Mouse (Mus musculus) frontal cortex, postnatal 14 days (tissue): ENCODE results near the gene Cacna2d1.

Source experiments
- DNase-seq, 2 experiments: peaks; one replicate each; pipeline ENCODE4 v3.0.0; 2022; ENCODE audit warnings: low spot score in 2 of 2

Cacna2d1 gene

DNA sequence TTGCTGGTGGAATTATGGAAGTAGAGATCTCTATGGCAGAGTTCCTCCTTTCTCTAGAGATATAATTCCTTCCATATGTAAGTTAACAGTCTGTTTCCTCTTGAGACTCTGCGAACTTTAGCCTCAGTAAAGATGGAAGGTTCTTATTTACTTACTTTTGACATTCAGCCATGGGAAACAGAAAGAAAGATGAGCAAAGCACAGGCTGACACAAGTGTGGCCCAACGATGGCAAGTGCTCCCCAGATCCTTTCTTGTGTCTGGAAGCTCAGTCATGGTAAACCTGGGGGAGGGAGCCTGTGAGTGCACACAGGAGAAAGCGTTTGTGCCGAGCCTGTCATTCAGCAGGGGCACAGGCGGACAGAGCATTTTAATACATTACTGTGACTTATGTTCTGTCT is 48.9 kb downstream of the Cacna2d1 start:
- no peak for DNase-seq

DNA sequence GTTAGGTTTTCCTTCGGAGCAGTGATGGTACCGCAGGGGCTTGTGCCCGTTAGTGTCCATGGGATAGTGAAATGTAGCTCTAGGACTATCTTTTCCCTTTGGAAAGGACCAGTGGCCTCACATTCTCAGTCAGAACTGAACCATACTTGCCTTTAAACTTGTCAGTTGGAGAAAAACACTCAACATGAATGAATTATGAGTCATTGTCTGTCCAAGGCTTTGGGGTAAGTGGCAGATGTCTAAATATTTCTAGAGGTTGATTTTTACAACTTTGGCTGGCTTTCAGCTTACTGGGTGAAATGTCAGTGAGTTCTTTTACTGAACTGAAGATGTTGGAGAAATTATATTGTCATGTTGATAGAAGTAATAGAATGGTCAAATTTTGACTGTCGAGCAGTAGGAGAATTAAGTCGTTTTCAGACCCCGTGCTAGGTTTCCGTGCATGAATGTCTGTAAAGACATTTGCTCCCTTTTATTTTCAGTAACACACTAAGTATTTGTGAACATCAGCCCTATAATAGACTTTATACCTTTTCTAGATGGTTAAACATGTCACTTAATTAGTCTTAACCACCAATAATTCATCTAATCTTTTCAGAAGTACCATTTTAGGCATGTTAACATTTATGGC is 50.9 kb downstream of the Cacna2d1 start:
- no peak for DNase-seq

DNA sequence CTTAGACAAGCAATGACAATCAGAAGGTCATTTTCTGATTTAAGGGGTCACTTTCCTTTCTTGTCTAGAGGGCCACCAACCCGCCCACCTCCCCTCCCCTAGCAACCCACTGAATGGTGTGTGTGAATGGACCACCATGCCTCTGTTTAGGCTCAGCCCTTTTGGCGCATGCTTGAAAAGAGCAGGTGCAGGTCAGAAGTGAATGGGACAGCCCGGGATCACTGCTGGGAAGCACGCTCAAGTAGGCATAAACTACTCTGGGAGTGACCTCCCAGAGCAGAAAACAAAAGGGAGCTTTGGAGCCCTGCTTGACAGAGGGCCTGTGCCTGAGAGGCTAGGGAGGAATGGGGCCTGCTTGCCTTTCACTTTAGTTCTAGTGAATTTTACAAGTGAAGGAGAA is 51.4 kb downstream of the Cacna2d1 start:
- no peak for DNase-seq

DNA sequence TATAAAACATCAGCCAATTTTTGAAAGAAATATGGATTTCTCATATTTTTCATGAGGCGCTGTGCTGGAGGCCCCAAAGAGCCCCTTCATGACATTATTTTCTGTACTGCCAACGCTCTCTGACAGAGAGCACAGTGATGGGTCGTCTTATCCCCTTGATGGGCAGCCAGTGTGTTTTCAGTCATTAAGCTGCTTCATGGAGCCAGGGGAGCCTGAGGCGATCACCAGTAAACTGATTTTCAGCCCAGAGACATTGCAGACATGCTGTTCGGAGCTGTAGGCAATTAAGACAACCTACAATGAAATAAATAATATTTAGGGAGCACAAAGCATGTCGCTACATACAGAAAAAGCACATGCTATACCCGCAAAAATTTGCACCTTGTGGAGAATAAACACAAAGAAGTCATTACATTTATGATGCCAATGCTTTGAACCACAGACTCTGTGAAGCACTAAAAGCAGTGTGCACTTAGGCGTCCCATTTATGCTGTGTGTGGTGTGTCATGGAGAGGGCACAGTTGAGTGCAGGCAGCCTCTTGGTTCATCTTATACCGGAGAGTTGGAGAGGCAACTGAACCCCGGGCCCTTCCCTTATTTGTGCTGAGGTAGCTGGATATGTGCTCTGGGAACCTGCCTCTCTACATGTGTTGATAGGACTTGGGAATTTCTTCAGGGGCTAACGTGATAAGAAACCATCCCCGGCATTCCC is 57.1 kb downstream of the Cacna2d1 start:
- no peak for DNase-seq

DNA sequence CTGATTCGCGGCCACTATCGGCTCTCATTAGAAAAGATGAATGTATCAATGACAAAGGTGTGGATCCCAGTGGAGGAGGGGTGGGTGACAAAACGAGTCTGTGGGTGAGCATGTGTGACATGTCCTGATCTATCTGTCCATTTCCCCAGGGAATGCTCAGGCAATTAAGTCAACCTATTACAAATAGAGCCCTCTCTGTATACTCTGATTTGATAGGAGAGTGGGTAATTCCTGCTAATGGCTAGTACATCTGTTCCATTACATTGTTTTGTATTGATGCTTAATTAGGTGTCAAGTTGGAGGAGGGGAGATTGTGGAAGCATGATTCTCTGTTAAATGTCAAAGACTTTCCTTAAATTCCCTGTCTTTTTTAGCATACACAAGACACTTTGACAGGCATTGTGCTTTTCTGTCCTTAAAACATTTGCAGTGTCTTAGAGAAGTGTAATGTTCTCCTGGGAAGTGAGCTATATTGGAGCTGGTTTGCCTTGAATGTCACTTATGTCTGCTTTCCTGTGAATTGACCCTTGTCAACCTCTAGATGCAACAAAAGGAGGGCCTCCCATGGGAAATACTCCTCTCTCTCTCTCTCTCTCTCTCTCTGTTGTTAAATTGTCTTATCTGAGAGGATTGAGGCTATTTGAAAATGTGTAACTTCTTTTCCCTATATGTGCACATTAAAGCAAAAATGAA is 58.9 kb downstream of the Cacna2d1 start:
- DNase-seq = no peak

DNA sequence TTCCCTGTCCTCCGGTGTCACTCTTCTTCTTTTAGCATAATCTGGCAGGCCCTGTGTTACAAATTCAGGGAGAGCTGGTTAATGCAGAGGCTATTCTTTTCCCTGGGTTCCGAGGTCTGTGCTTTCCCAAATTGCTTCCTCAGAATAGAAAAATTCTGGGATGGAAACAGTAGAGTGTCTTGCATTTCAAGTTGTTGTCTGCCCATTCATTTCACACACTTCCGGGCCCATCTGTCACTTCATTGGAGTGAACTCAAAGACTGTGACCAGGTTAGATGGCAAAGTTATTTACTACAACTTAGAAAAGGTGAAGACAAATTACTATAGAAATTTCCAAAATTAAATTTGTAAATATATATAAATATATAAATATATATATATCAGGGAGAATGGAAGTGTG is 62.7 kb downstream of the Cacna2d1 start:
- no peak for DNase-seq

DNA sequence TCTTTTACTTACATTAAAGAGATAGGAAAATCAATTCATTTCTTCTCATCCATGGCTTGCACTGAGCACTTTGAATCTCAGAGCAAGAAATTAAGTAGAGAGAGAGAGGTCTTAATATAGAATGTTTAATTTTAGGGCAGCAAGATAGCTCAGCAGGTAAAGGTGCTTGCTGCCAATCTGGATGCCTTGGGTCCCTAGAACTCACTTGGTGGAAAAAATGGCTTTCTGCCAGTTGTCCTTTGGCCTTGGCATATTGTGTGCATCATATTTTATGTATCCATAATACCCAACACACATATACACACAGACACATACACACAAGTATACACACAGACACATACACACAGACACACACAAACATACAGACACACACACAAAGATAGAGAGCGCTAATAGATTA is 63.3 kb downstream of the Cacna2d1 start:
- no peak for DNase-seq

DNA sequence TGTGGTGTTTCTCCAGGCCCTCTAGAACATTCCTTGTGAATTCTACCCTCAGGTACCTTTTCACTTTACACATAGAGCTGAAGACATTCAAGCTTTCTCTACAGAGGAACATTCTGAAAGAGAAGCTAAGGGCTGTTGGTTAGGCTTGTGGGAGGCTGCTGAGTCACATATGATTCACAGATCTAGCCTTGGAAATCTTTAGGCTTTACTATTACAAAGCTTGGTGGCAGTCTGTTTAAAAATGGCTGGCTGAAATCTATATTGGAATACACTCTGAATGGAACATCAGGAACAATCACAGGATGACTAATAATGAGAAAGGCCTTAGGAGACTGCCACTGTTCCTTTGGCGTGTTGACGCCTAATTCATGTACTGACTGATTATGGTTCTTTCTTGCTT is 66.4 kb downstream of the Cacna2d1 start:
- DNase-seq = no peak

DNA sequence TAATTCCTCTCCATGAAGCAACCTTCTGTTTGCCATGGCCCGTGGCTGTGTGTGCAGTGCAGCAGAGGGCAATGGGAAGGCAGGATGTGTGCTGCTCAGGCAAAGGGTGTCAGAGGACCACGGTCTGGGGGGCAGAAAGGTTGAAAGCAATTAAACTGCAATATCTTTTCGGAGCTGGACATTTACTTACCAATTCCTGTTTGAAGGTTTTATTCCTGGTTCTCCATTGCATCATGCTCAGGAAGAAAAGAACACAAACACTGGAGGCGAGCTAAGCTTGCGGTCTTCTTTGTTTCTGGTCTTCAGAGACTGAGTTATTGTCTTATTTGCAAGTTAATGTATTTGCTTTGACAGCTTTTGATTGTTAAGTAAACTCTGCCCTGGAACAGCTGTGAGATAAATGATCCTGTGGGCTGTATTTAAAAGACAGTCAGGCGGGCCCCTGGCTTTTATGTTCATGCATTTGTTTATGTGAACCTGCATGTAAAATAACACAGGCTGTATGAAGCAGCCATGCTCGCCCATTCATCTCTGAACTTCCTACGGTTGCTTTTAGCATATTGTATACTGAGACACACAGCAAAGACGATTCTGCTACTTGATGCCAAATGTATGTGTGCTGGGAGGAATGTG is 68.1 kb downstream of the Cacna2d1 start:
- DNase-seq = no peak

DNA sequence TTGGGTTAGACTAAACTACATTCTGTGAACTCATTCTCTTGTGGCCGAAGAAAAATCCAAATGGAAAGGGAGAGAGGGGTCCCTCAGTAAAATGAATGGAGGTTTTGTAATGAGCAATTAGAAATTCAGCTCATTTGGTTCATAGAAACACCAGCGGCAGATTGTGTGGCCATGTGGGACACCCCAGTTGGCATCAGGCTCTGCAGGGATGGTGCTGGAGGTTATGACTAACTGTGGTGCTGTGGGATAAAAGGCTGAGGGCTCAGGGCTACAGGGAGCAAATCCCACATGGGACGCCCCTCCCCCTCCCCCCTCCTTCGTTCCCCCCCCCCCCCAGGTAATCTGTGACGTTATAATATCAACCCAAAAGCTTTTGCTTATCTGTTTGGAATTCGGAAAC is 69.8 kb downstream of the Cacna2d1 start:
- DNase-seq = no peak

DNA sequence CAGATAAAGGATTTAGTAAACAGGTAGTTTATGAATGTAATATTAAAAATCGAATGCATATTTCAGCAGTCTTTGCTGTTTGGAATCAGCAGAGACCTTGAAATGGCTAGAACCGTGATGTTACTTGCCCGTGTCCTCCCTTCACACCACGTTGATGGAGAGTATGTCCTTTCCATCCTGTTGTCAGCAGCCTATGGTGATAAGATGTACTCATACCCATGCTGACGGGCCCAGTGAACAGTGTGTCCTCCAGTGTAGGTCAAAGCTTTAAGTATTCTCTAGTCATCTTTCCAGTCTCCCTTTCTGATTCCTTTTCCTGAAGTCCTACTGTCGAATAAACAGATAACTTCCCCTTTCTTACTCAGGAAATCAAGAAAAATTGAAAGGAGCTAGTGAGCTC is 72.5 kb downstream of the Cacna2d1 start:
- no peak for DNase-seq

DNA sequence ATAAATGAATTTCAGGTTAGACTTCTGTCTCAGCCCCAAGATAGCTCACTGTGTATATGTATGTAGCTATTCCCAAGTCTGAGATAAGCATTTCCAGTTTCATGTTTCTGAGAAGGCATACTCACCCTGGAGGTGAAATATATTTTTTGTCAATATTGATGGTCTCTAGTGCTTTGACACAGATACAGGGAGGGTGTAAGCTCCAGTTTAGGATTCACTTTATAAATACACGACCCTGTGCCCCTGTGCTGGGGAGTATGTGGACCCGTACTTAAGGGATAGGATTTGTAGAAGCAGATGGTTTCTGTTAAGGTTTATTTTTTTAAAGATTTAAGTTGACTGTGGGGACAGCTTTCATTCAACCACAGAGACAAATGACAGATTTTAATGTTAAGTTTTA is 79.2 kb downstream of the Cacna2d1 start:
- no peak for DNase-seq

DNA sequence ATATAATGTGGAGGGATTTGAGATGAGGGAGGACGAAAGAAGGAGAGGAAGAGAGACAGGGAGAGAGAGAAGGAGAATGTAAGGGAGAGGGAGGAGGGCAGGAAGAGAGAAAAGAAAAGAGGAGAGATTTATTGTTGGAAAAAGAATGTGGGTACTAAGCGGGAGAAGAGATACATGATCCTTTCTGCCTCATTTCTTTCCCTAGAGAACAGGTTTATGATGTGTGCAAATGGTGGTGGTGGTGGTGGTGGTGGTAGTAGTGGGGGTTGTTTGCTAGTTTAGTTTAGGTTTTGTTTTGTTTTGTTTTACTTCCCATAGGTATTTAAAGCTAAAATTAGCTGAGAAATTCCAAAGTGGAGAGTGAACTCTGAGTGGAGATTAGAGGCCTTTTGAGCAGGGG is 79.9 kb downstream of the Cacna2d1 start:
- no peak for DNase-seq

DNA sequence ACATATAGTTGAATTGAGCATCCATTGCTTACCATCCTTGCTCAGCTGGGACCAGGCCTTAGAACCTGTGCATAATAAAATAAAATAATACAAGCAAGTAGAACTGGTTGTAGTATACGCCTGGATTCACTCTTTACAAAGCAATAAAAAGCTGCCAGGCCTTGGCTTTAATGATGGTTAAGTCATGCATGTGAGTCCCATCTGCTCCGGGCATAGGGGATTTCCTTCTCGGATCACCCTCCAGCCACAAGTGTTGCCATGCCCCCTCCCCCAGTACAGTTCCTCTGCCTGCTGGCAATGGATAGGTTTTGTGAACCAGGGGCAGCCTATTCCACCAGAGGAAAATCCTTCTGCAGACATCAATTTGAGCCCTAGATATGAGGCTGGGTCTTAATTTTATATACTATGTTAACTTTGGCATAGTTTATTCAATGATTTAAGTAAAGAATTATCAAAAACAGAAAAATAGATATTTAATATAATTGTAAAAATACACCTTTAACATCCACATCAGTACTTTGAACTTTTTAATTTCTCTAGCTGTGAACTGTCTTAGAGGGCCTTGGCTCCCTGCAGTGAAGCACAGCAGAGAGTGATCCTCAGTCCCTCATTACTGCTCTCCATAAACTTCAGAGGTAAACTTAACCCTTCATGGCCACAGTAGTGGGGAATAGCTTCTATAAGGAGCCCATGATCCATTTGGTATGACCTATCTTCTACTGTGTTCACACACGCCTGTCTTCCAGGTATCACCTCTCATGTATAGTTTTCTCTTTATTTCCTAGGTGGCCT is 90.3 kb downstream of the Cacna2d1 start:
- no peak for DNase-seq

DNA sequence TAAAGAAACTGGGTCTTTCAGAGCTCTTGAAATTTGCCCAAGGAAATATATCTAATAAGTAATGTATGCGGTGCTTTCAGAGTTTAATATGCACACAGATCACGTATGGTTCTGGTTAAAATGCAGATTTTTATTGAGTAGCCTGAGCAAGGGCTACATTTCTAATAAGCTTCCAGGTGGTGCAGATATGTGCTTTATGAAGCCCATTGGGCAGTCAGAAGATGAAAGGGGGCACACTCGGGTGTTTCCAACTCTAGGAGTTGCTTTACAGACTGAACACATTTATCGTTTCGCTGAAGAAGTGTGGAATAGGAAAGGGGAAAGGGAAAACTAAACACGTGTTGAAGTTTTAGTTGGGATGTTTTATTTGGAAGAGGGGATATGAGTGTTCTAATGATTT is 94.4 kb downstream of the Cacna2d1 start:
- no peak for DNase-seq

DNA sequence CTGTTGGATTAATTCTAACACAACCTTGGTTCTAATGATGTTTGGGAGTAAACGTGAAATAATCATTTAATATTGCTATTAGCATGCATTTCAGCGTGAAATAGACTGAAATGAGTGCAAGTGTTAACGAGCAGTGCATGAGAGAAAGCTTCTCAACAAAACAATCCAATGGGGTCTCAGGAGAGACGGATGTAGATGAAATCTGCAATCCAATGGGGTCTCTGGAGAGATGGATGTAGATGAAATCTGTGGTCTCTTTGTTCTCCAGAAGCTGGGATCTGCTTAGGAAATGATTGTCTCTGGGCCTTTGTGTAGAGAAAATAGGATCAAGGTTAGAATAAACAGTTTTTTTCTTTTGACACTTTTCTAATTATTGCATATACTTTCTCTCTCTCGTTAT is 95.0 kb downstream of the Cacna2d1 start:
- DNase-seq = no peak

DNA sequence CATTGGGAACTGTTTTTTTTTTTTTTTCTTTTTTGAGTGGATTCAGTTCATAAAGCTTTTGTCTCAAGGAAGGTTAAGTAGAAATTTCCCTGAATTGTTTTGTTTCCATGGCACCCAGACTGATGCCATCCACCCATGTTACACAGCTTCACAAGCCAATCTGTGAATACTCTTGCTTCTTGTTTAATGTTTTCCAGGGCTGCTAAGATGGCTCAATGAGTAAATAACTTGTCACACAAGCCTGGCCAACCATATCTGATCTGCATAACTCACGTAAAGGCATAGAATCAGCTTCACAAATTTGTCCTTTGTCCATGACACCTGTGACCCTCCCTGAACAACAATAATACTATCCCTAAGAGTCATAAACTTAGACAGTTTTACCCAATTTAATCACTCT is 99.1 kb downstream of the Cacna2d1 start:
- DNase-seq = no peak

DNA sequence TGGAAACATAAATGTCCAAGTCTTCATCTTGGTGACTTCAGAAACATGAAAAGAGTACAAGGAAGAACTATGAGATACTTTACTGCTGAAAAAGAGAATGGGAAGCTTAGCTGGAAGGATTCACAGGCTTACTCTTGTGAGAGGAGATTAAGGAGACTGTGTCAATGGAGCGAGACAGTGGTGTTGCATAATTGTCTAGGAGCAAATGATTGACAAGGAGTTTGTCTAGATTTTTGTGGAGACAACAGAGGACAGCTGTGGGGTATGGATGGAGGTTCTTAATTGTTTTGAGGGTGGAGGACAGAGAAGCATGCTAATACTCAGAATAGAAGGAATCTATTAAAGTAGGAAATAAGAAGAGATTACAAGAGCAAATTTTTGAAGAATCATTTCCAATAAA is 100.8 kb downstream of the Cacna2d1 start:
- DNase-seq = no peak

DNA sequence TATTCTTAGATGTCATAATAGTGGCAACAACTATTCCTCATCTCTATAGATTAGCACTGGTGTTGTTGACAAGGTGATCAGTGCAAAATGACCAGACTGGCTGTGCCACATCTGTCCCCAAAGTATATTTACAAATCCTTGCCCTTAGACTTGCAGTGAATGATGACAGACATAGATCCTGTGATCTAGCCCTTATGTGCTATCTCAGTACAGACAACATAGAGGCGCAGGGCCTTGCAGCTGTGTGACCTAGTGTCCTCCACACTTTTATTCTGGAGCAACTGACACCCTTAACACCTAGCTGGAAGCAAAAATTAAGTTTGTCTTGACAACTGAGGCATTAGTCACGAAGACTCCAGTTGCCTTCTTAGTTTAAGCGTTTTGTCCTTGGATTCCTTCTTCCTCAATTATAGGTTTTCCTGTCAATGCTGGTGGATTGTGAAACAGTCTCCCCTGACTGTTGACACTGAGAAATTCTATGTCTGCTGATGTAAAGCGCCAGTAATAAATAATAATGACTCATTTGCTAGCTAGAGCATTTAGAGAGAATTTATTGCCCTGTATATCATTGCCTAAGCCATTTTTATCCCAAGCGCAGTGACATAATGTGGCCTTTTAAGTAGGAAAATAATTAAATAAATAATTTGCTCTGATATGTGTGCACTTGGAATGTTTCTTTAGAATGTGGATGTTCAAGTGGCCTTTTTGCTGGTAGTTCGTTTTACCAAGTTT is 110.8 kb downstream of the Cacna2d1 start:
- no peak for DNase-seq

DNA sequence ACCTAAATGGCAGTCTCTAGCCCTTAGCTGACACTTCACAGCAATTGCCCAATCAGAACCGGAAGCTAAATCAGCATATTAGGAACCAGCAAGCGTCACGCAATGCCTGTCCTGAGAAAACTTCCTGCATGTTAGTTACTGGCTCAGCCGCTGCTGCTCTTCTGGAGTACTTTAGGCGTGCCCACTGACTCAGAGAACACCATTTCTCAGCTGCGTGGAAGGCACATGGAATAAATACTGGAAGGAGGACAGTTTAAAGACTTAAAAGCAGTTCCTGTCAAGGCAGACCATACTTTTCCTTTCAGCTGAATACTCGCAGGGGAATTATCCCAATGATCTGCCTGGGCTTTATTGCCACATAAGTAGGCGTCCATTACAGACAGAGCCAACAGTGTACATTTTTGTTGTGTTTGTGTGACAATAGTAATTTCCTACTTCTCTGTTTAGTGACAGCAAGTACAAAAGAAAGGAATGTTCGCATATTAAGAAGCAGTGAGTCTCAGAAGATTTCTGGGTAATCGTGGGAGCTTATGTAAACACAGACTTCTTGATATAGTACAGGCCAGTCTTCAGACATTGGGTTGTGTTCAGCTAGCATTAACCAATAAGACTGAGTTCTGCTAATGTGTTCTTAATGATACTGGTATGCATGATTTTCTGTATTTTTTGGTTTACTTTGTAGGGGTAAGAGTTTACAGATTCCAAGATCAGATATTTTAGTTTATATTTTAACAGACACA is 113.1 kb downstream of the Cacna2d1 start:
- no peak for DNase-seq

DNA sequence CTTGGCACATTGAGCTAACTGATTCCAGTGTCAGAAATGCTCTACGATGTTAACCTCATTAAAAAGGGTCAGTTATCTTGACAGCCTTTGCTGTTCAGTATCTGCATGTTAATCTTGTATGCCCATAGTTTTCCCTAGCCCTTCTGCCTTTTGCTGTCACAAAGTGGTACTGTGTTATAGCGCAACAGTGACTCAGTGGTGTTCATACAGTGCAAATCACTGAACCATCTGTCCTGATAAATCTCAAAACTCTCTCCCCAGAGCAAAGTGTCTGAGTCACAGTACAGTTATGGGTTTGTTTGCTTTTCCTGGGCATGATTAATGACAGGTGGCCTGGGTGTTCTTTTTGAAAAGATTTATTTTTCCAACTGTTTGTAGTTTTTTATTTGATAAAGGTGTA is 122.3 kb downstream of the Cacna2d1 start:
- no peak for DNase-seq
